Mouse (Mus musculus): ENCODE data around the gene Diaph2.

DNA sequence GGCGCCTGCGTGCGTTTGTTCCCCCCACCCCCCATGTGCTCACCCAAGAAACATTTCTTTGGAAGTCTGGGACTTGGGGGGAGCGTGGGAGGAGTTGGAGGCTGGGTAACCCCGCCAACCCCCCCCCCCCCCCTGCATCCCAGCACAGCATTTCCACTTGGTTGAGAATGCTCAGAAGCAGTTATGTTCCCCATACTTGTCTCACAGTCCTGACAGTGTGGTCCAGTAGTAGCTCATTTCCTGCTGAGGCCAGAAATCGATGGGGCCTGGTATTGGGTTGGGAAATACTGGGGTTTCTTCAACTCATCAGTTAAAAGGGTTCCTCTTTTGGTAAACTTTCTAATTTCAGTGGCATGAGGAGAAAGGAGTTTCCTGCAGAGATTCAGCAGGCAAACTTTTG is 1.1 kb downstream of the Diaph2 start:
- TF ChIP-seq CTCF (IDR thresholded peaks at IDR 0.05; ENCODE audit: control insufficient read depth, insufficient read depth, insufficient replicate concordance, low read depth, low read length) (no peak), POLR2A (IDR thresholded peaks at IDR 0.05; ENCODE audit: control insufficient read depth, low read depth, low read length) (no peak)

Data from testis, adult 2 months (tissue).